Mouse (Mus musculus) megakaryocyte-erythroid progenitor cell, adult 5-6 weeks (primary cell): Measurements from ENCODE around the gene Olfr1375. TPM values are rescaled to one million over a fixed set of nuclear protein-coding genes. Genes with fewer than 3 reads are reported as not detected.
"Not testable (repeated sequence)": the region's sequence is repeated elsewhere in the genome, so short reads cannot be mapped to it uniquely, and the experiment has no call there.

Source experiments
- ATAC-seq: replicated peaks from 2 replicates; pipeline ENCODE4 v1.8.0; 2016; ENCODE audit warnings: mild to moderate bottlenecking, inconsistent platforms; ENCODE audit not compliant: severe bottlenecking, poor library complexity, low FRiP score, low TSS enrichment
- total RNA-seq, 2 experiments: library from RNA; stranded (forward) in 1 of 2; stranded (reverse) in 1 of 2; fragments of 200-1000, 215-1000 nt in 1 of 2; fragments of >200 nt in 1 of 2; fragmentation: Nextera tagmentation in 1 of 2; gene quantifications; 2 replicates each; pipeline ENCODE4 v1.2.3; 2014 to 2017

The Olfr1375 gene
- total RNA-seq (2014; fragmentation: Nextera tagmentation): not detected in 2 replicates
- not detected in 2 replicates for total RNA-seq (2017)

- not testable (repeated sequence) for ATAC-seq
Observed at GRCm38 (mm10) chr11:51047809-51048208, at the start of gene Olfr1375. Gene Olfr1375 (plus strand): TSS chr11:51048109.

DNA sequence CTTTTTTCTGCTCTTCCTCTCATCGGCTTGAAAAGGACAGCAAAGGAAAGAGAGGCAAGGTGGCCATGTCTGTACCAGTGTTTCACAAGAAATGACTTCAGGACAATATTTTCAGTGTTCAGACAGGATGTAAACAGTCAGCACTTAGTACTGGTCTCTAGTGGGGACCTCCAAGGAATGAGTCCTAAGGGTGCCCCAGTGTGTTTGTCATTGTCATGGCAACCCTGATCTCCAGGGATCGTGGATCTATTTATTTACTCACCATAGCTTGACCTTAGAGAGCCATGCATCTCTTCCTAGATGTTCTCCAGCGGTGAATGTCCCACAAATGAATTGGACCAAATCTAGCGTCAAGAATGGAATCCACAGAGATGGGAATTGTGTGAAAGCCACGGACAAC, 44.6 kb upstream of the Olfr1375 start, which contains the start of gene Olfr51:
Gene Olfr51, plus strand, starts transcription at position 301 of the 400 bp plus-strand sequence.
- ATAC-seq: no peak

- no peak for ATAC-seq
Observed at GRCm38 (mm10) chr11:51011821-51012220, 36.1 kb upstream of the Olfr1375 start.

GRCm38 (mm10) chr11:51013936-51014335, 34.0 kb upstream of the Olfr1375 start, which contains the start of gene Olfr54:
Gene Olfr54 (plus strand): TSS chr11:51014236.
- no peak for ATAC-seq

GRCm38 (mm10) chr11:51016341-51016740, 31.6 kb upstream of the Olfr1375 start:
- no peak for ATAC-seq

GRCm38 (mm10) chr11:51026811-51027210, 21.1 kb upstream of the Olfr1375 start:
- ATAC-seq: not testable (repeated sequence)

DNA sequence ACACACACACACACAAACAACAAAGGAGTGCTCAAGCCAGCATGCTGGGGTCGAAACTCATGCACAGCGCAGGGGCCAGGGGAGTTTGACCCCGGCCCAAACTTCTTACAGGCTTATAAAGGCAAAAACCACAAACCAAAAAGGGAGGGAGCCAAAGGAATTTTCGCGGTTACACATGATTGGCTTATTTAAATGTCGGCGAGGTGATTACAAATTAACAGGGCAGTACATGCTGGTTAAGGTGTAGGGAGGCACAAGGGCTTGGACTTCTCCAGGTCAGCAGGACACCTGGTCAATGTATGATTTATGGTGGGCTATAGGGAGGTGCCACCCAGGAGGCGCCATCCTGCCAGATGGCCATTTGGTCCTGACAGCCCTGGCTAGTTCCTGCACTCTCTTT, 18.5 kb upstream of the Olfr1375 start:
- ATAC-seq: not testable (repeated sequence)

DNA sequence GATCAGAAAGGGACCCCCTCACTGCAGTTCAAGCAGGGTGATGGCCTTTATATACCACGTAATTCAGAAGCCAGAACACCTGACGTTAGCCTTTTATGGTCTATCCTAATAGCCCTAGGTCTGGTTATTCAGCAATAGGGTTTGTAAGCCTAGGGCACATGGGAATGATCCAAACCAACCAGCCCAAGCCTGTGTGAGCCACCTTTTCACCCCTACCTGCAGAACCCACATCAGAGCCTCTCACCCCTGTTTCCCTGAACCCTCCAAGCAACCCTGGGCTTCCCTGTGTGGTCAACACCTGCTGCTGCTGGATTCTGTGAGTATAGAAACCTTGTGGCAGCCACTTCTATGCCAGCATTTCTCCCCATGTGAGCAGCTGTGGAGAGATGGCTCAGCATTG, 17.7 kb upstream of the Olfr1375 start:
- ATAC-seq: no peak

- ATAC-seq: no peak
Observed at GRCm38 (mm10) chr11:51032851-51033250, 15.1 kb upstream of the Olfr1375 start.

DNA sequence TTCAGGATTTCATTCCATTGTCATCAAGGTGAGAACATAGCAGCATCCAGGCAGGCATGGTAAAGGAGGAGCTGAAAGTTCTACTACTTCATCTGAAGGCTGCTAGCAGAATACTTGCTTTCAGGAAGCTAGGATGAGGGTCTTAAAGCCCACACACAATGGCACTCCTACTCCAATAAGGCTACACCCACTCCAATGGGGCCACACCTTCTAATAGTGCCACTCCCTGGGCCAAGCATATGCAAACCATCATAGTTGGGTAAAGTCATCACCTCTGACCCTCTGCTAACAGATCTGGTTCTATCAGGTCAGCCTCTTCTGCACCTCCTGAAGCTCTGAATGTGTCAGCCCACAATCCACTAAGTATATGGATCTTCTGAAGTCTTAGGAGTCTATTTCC, 13.8 kb upstream of the Olfr1375 start:
- ATAC-seq: not testable (repeated sequence)

- no peak for ATAC-seq
Observed at GRCm38 (mm10) chr11:51035951-51036350, 12.0 kb upstream of the Olfr1375 start.

- ATAC-seq: not testable (repeated sequence)
Observed at GRCm38 (mm10) chr11:51044776-51045175, 3.1 kb upstream of the Olfr1375 start.

DNA sequence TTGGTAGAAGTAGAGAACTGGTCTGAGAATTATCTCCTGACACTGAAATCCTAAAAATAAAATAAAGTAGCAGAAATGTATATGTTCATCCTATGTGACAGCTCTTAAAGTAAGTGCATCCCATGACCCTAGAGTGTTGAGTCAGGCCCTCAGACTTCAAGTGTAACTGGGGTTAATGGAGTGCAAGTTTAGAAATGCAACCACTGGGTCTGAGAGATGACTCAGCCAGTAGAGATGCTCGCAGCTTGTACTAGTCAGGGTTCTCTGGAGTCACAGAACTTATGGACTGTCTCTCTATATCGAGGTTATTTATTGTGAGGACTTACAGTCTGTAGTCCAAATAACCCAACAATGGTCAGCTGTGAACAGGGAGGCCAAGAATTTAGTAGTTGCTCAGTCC, 3.8 kb downstream of the Olfr1375 start:
- ATAC-seq: no peak

DNA sequence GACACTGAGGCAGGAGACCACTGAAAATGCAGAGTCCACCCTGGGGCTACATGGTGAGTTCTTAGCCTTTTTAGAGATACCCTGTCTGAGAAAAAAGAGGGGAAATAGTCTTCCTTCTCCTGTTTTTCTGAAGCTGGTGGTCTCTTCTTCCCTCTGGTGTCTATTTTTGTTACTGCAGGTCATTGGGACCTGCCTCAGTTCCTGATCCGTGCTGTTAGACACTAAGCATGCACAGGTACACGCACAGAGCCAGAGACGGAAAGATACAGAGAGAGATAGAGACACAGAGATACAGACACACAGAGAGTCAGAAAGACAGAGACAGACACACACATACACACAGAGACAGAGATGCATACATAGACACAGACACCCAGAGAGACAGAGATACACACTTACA, 5.3 kb downstream of the Olfr1375 start:
- no peak for ATAC-seq

GRCm38 (mm10) chr11:51059151-51059571, 11.3 kb downstream of the Olfr1375 start, which contains the start of gene Zfp354a:
Gene Zfp354a (plus strand): TSS chr11:51059257.
- no peak; the same call in 1 of the 2 replicates for ATAC-seq

DNA sequence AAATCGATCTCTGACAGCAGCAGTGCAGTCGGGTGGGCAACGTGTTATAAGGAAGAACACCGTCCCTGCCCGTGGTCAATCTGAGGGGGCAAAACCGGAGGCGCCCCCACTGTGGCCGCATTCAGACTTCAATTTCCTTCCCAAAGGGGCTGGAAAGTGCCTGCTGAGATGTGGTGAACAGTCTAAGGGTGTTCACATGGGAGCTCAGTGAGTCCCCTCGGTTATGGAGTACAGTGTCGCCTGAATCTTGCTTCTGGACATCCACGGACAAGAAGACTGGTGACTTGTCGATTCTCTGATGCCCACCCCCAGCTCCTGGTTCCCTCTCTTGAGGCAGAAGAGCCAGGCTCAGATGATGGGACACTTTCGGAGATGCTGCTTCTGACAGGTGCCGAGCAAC, 11.7 kb downstream of the Olfr1375 start:
- ATAC-seq: no peak

GRCm38 (mm10) chr11:51060981-51061380, 13.1 kb downstream of the Olfr1375 start:
- no peak for ATAC-seq

DNA sequence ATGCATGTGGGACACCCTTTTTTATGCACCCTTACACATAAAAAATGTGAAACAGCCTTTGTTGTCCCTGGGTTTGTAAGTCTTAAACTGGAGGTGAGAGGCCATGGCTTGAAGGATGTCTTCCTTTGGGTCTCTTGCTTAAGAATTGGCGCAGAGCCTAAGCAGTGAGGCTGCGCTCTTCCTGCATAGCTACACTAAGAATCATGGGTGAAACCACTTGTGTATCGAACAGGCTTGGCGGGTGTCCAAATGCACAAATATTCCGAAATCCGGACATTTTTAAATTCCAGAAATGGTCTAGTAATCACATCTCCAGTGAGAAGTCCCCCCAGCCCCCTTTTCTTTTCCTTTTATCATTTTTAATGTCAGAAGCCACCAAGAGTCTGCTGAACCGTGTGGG, 15.4 kb downstream of the Olfr1375 start:
- no peak for ATAC-seq

DNA sequence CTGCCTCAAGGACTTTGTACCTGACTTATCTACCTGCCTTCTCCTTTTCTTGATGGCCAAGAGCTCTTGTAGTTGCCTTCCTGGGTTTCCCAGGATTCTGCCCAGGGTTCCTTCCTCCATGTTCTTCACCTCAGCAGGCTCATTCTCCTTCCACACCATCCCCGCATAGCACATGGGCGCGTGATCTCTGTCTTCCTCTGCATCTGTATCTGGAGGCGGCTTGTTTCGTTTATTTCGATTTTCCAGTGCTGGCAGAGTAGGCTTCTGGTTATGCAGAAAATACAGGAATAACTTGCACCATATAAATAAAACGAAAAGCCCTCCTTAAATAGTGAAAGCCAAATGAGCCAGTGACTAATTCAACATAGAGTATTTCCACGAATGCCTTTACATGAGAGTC, 15.9 kb downstream of the Olfr1375 start:
- no peak for ATAC-seq

GRCm38 (mm10) chr11:51084527-51084926, 36.6 kb downstream of the Olfr1375 start:
- ATAC-seq: no peak

DNA sequence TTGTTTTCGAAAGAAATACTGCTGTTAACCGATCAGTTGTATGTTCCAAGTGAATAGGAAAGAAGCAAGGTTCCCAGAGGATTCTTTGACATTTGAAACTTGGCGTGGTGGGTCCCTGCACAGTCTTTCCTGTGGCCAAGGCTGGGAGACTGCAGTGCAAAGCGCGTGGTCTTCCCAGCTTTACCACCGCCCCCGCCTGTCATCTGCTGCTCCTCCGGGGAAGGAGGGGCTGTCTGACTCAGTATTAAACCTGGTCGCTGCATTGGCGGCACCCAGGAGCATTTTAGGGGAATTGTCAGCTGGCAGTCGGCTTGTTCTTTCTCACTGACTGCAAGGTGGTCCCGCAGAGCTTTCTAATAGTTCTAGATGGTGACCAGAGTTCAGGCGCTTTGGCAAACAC, 37.4 kb downstream of the Olfr1375 start:
- ATAC-seq: no peak
